Mouse (Mus musculus) liver, embryonic 12.5 days (tissue): ENCODE measurements around the gene Arntl. TPM values are rescaled to one million over a fixed set of nuclear protein-coding genes. Genes with fewer than 3 reads are reported as not detected.

Experiments
- ATAC-seq: fragments of 200-750 bp; cut with Nextera tagmentation; 2 replicates; pipeline ENCODE4 v1.8.0; 2017; ENCODE audit warnings: moderate number of reproducible peaks, mild to moderate bottlenecking, moderate library complexity
- H3K27ac ChIP-seq: fragments of 300-500 bp; sonication (generic); 2 replicates; pipeline ENCODE4 v1.5.1; 2016; ENCODE audit warnings: mild to moderate bottlenecking
- H3K27me3 ChIP-seq: fragments of 300-500 bp; sonication (generic); replicated peaks from 2 replicates; pipeline ENCODE4 v1.6.1; 2016; ENCODE audit warnings: mild to moderate bottlenecking, moderate library complexity
- H3K36me3 ChIP-seq: fragments of 300-500 bp; sonication (generic); 2 replicates; pipeline ENCODE4 v1.6.1; 2016; ENCODE audit warnings: mild to moderate bottlenecking, moderate library complexity
- H3K4me1 ChIP-seq: fragments of 300-500 bp; sonication (generic); 2 replicates; pipeline ENCODE4 v1.6.1; 2016
- H3K4me2 ChIP-seq: fragments of 300-500 bp; sonication (generic); 2 replicates; pipeline ENCODE4 v1.6.1; 2016; ENCODE audit warnings: mild to moderate bottlenecking, moderate library complexity
- H3K4me3 ChIP-seq: fragments of 300-500 bp; sonication (generic); 2 replicates; pipeline ENCODE4 v1.5.1; 2016; ENCODE audit warnings: mild to moderate bottlenecking, moderate library complexity
- H3K9ac ChIP-seq: fragments of 300-500 bp; sonication (generic); 2 replicates; pipeline ENCODE4 v1.6.1; 2016; ENCODE audit warnings: mild to moderate bottlenecking, moderate library complexity
- H3K9me3 ChIP-seq: fragments of 300-500 bp; sonication (generic); replicated peaks from 2 replicates; pipeline ENCODE4 v1.6.1; 2016; ENCODE audit warnings: mild to moderate bottlenecking, moderate library complexity
- WGBS: fragments of 180-500 bp; shearing (Covaris S2); methylation state at CpG from one replicate; pipeline ENCODE4 v1.1.7; 2016; ENCODE audit not compliant: insufficient replicate concordance; 5-methylcytosine and 5-hydroxymethylcytosine counted together
- polyA plus RNA-seq: library from polyadenylated mRNA; unstranded; fragments of >200 nt; fragmentation: Nextera tagmentation; extraction: Ambion mirVana; gene quantifications from 2 replicates; pipeline ENCODE4 v1.2.1, GENCODE M21; 2016

Arntl gene
- polyA plus RNA-seq, 1 experiment from 2014 or later = 5.4 TPM

DNA sequence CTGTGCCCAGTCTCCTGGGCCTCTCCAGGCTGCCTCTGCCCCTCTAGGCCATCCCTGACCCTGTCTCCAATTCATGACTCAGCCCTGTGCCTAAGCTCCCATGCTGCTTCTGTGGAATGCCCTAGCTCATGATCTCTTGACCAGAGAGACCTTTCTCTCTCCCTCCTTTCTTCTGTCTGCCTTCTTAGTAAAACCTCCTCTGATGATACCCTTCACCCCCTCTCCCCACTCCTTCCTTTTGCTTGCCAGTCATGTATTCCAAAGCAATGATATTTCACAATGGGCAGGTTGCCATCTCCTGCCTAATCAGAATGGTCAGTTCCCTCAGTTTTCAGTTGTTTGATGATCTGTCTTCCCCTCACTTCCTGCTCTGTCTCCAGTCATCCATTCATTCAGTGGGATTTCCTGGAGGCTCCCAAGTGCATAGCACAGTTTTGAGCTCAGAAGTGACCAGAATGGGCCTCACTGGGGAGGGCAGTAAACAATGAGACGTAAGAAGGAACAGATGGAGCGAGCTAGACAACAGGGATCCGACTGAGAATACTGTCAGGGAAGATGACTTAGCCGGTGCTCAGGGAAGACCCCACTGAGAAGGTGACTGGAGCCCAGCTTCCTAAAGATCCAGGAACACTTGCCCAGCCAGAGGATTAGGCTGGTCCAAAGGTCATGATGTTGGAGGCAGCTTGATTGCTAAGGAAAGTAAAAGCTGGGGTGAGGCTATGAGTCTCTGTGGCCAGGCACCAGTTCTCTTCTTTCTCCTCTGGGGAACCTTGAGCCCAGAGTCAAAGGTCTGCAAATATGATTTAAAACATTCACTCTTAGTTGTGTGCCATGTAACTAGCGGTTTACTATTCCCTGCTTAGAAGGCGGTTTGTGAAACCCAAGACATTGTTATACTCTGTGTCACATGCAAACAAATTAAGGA, 7.2 kb downstream of the Arntl start:
- Histone ChIP-seq H3K4me2 (no peak overlapping the region), H3K36me3 (no peaks in the 10 kb centered on the region), H3K27me3 (peaks cover 42% of the 10 kb centered on the region), H3K9me3 (no peaks in the 10 kb centered on the region), H3K27ac (no peak overlapping the region), H3K9ac (no peak overlapping the region), H3K4me3 (no peak overlapping the region), H3K4me1 (no peaks in the 10 kb centered on the region)
- 47% methylated on average over 6 of the region's 6 CpGs for WGBS
- no peak for ATAC-seq

DNA sequence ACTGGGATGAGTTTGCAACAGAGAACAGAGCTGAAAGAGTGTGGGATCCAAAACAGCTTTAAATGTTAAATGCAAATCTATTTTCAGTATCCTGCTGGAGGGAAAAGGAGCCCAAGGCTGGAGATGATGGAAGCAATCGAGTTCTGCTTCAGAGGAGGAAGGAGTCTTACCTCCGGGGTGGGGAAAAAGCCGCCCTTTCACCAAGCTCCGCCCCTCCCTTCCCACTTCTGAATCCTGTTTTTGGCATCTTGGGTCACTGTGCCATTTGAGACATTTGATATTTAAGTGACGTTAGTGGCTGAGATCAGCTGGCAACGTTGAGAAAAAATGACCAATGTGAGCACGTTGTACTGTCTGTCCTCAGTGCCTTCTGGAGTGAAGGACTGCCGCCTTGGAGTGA, 8.9 kb downstream of the Arntl start:
- H3K4me1 ChIP-seq = no peaks in the 10 kb centered on the region
- H3K4me2 ChIP-seq = no peak overlapping the region
- peaks cover 26% of the 10 kb centered on the region for H3K27me3 ChIP-seq
- no peak overlapping the region for H3K27ac ChIP-seq
- H3K9ac ChIP-seq = no peak overlapping the region
- H3K36me3 ChIP-seq = no peaks in the 10 kb centered on the region
- no peak for ATAC-seq
- 41% methylated on average over 8 of the region's 8 CpGs for WGBS
- H3K9me3 ChIP-seq = no peaks in the 10 kb centered on the region
- no peak overlapping the region for H3K4me3 ChIP-seq

DNA sequence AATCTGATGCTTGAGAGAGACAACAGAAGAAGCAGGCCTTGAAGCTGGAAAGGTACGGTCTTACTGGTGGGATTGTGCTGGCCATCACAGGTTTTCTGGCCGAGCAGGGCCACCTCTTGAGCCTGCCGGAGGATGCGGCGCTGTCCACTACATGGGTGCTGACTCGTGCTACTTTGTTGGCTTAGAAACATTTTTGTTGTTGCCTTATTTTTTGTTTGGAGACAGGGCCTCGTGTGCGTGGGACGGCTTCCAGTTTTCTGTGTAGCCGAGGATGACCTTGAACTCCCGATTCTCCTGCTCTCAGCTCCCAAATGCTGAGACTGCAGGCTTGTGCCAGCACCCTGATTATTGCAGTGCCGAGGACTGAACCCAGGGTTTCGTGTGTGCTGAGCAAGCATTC, 12.2 kb downstream of the Arntl start:
- H3K4me3 ChIP-seq = no peak overlapping the region
- H3K4me1 ChIP-seq = no peaks in the 10 kb centered on the region
- no peak overlapping the region for H3K27ac ChIP-seq
- no peak overlapping the region for H3K4me2 ChIP-seq
- ATAC-seq = no peak
- peaks cover 9% of the 10 kb centered on the region for H3K27me3 ChIP-seq
- no peaks in the 10 kb centered on the region for H3K9me3 ChIP-seq
- no peaks in the 10 kb centered on the region for H3K36me3 ChIP-seq
- WGBS = 57% methylated on average over 13 of the region's 13 CpGs
- H3K9ac ChIP-seq = no peak overlapping the region

DNA sequence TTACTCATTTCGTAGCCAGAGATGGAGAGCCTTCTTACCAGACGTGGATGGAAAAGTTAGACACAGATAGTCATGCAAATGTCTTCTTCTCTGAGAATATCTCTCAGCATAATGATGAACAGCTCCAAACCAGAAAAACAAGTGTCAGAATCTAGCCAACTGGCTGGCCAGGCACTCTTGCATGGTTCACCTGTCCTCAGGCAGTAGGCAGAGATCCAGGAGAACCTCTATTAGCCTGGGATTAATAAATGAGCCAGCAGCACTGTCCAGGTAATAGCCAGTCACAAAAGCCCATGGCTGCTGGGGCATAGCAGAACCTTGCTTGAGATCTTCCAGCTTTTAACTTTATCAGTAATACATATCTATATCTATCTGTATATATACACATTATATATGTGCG, 12.6 kb downstream of the Arntl start:
- no peaks in the 10 kb centered on the region for H3K4me1 ChIP-seq
- no peak overlapping the region for H3K4me2 ChIP-seq
- no peak overlapping the region for H3K27ac ChIP-seq
- no peak for ATAC-seq
- H3K4me3 ChIP-seq = no peak overlapping the region
- peaks cover 5% of the 10 kb centered on the region for H3K27me3 ChIP-seq
- WGBS = 62% methylated on average over 3 of the region's 3 CpGs
- H3K9me3 ChIP-seq = no peaks in the 10 kb centered on the region
- no peak overlapping the region for H3K9ac ChIP-seq
- no peaks in the 10 kb centered on the region for H3K36me3 ChIP-seq

DNA sequence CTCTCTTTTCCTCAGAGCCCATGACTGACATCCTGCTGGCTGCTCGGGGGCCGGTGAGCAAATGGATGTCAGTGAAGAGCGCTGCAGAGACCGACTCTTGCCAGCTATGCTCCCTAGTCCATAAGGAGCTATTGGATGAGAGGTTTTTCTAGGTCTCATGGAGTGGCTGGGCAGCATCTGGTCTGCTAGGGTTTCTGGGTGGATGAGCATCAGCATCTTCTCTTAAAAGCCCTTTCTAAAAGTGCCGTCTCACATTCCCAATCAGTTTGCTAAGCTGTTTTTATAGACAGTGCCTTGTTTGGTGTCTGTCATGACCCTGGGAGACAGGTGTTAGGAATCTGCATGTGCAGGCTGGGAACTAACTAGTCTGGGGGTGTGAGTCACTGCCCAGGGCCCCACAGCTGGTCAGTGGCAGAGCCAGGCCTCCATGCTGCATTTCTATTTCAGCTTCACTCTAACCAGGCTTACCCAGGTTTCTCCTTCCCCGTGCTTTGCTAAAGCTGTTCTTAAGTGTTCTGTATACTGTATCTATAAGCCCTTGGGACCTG, 13.5 kb downstream of the Arntl start:
- Histone ChIP-seq H3K4me3 (no peak overlapping the region), H3K9ac (no peak overlapping the region), H3K4me1 (no peaks in the 10 kb centered on the region), H3K9me3 (no peaks in the 10 kb centered on the region), H3K4me2 (no peak overlapping the region), H3K27ac (no peak overlapping the region), H3K36me3 (no peaks in the 10 kb centered on the region), H3K27me3 (no peaks in the 10 kb centered on the region; the same call in none of the 2 replicates)
- ATAC-seq = no peak
- 69% methylated on average over 6 of the region's 6 CpGs for WGBS

DNA sequence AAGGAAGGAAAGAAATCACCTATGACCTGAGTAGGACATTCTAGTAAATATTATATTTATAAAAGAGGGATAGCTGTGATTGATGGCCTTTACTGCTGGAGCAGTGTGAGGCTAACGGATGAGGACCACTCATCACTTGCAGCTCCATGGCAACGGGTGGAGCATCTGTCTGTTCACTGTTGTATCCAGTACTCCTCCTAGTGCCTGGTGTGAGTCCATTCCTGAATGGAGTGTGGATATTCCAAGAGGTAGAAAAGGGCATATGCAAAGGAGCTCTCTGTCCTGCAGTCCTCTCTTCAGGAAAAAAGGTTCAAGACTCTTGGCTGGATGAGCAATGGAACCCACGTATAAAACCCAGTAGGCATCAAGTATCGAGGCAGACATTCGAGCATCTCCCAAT, 15.6 kb downstream of the Arntl start:
- 71% methylated on average over 5 of the region's 5 CpGs for WGBS
- H3K4me2 ChIP-seq = no peak overlapping the region
- H3K4me3 ChIP-seq = no peak overlapping the region
- no peak overlapping the region for H3K27ac ChIP-seq
- H3K9ac ChIP-seq = no peak overlapping the region
- H3K4me1 ChIP-seq = no peaks in the 10 kb centered on the region
- H3K9me3 ChIP-seq = no peaks in the 10 kb centered on the region
- H3K27me3 ChIP-seq = no peaks in the 10 kb centered on the region
- no peaks in the 10 kb centered on the region for H3K36me3 ChIP-seq
- no peak for ATAC-seq

DNA sequence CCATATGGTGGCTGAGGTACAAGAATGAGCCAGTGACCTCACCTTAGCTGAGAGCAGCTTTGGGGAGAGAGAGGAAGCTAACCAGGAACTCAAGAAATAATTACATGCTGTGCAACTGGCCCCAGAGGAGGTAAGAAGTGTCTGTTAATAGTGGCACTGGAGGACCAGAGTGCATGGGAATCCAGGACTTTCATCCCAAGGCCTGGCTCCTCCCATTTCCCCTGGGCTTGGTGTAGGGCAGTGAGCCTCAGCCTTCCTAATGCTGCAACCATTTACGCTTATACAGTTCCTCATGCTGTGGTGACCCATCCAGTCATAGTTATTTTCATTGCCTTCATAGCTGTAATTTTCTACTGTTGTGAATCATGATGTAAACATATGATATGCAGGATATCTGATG, 17.4 kb downstream of the Arntl start:
- no peak overlapping the region for H3K4me2 ChIP-seq
- H3K27me3 ChIP-seq = no peaks in the 10 kb centered on the region
- WGBS = 62% methylated on average over 1 of the region's 1 CpGs
- H3K36me3 ChIP-seq = no peaks in the 10 kb centered on the region
- H3K27ac ChIP-seq = no peak overlapping the region
- H3K4me3 ChIP-seq = no peak overlapping the region
- no peaks in the 10 kb centered on the region for H3K4me1 ChIP-seq
- no peak for ATAC-seq
- H3K9me3 ChIP-seq = no peaks in the 10 kb centered on the region
- no peak overlapping the region for H3K9ac ChIP-seq

DNA sequence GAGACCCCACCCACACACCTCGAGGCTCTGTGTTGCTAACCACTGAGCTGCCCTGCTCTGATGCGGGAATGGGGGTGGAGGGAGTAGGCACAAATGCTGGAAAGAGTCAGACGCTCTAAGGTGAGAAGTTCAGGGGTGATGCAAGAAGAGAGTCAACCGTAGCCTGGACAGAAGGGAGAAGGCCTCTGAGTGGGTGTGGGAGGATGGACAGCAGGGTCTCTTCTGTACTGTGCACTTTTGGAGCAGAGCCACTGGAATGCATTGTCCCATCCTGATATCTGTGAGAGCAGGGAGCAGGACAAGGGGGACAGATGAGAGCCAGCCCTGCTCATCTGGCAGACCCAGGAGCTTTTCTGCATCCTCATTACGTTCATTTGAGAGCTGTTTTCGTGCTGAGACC, 21.2 kb downstream of the Arntl start:
- H3K36me3 ChIP-seq = no peaks in the 10 kb centered on the region
- H3K9ac ChIP-seq = no peak overlapping the region
- H3K27me3 ChIP-seq = no peaks in the 10 kb centered on the region
- H3K9me3 ChIP-seq = no peaks in the 10 kb centered on the region
- H3K27ac ChIP-seq = no peak overlapping the region
- H3K4me3 ChIP-seq = no peak overlapping the region
- no peaks in the 10 kb centered on the region for H3K4me1 ChIP-seq
- ATAC-seq = no peak
- 51% methylated on average over 6 of the region's 6 CpGs for WGBS
- no peak overlapping the region for H3K4me2 ChIP-seq

DNA sequence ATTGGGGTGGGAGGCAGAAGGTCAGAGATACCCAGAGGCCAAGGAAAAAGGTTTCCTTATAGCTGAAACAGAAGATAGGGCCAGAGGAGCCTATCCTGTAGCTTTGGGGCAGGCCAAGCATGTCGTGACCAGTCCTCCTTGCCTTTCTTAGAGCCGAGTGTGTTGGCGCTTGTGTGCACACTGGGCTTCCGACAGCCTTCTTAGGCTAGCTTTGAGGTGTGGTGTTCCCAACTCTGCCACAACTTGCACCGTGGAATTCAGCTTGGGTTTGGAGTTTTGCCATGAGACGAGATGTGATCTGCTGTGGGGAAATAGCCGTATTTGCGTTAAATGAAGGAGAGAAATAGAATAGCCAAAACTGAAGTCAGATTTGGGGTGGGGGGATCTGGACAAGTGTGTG, 28.9 kb downstream of the Arntl start:
- Histone ChIP-seq H3K27ac (no peak overlapping the region), H3K4me3 (no peak overlapping the region), H3K36me3 (no peaks in the 10 kb centered on the region), H3K9me3 (no peaks in the 10 kb centered on the region), H3K4me1 (0 out of 2 replicates have a peak, but pooled peaks cover 8% of the 10 kb centered on the region), H3K27me3 (no peaks in the 10 kb centered on the region), H3K4me2 (no peak overlapping the region), H3K9ac (no peak overlapping the region)
- no peak for ATAC-seq
- 73% methylated on average over 8 of the region's 8 CpGs for WGBS

DNA sequence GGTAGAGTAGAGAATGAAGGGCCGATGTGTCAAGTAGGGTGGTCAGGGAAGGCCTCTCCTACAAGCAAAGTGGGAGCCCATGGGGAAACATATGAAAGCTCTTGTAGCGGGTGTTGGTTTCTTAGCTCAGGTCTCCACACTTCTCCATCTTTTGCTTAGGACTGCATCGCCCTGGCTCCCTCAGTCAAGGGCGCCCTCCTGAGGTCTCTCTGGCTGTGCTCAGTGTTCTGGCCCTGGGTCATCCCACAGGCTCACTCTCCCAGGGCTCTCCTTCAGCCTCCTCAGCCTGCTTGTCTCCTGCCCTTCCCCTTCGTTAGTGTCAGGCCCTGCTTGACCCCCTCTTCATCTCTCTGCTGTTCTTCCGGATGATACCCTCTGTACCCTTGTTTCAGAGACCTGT, 31.1 kb downstream of the Arntl start:
- no peaks in the 10 kb centered on the region for H3K27me3 ChIP-seq
- H3K36me3 ChIP-seq = no peaks in the 10 kb centered on the region
- no peak for ATAC-seq
- no peak overlapping the region for H3K9ac ChIP-seq
- 60% methylated on average over 6 of the region's 6 CpGs for WGBS
- no peak overlapping the region for H3K4me3 ChIP-seq
- no peak overlapping the region for H3K4me2 ChIP-seq
- H3K9me3 ChIP-seq = no peaks in the 10 kb centered on the region
- 0 out of 2 replicates have a peak, but pooled peaks cover 8% of the 10 kb centered on the region for H3K4me1 ChIP-seq
- H3K27ac ChIP-seq = no peak overlapping the region

DNA sequence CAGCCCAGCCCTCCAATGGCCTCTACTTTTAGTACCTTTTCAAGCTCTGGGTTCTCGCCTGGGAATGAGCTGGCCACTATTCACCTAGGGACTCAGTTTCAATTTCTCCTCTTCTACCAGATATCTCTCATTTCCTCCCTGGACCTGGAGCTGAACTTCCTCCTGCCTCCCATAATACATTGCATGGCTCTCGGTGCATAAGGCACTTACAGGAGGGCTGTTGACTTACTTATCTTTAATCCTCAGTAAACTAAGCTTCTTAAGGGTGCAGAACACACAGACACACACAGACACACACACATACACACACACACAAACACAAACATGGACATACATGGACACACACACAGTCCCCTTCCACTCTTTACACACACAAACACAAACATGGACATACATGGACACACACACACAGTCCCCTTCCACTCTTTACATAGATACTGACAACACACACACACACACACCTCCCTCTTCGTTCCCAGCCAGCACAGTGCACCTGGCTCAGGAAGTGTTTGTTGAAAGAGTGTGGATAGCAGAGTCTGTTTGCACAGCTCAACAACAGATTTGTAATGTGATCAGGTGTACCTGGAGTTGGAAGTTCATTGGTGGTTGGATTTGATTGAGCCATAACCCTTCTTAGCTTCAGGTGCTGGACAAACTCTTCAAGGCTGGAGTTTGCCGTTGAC, 32.3 kb downstream of the Arntl start:
- no peak overlapping the region for H3K4me3 ChIP-seq
- no peak overlapping the region for H3K27ac ChIP-seq
- WGBS = 50% methylated on average over 4 of the region's 4 CpGs
- peak; percentile 44; the same call in 1 of the 2 replicates for ATAC-seq
- H3K9ac ChIP-seq = no peak overlapping the region
- no peaks in the 10 kb centered on the region for H3K27me3 ChIP-seq
- no peaks in the 10 kb centered on the region for H3K9me3 ChIP-seq
- 0 out of 2 replicates have a peak, but pooled peaks cover 8% of the 10 kb centered on the region for H3K4me1 ChIP-seq
- H3K4me2 ChIP-seq = no peak overlapping the region
- no peaks in the 10 kb centered on the region for H3K36me3 ChIP-seq

DNA sequence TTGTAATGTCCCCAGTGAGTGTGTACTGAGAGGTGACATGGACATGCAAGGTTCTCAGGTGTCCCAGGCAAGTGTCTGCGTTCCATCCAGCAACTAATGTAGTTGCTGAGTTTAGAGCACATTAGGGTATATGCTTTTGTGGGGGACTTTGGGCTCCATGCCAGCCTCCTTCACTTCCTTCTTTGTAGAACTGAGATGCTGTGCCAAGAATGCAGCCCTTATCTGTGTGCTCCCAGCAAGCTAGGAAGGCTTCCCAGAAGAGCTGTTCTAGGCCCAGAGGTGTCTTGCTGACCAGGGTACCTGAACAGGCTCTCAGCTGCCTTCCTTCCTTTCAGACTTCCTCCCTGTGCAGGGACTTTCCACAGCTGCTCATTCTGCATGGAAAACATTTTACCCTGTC, 33.2 kb downstream of the Arntl start:
- H3K9me3 ChIP-seq = no peaks in the 10 kb centered on the region
- 72% methylated on average over 1 of the region's 1 CpGs for WGBS
- H3K27ac ChIP-seq = no peak overlapping the region

More for the DNA sequence above, 33.2 kb downstream of the Arntl start:
- Histone ChIP-seq H3K9ac (no peak overlapping the region), H3K4me3 (no peak overlapping the region), H3K4me2 (no peak overlapping the region), H3K4me1 (0 out of 2 replicates have a peak, but pooled peaks cover 8% of the 10 kb centered on the region), H3K36me3 (no peaks in the 10 kb centered on the region), H3K27me3 (no peaks in the 10 kb centered on the region)
- no peak for ATAC-seq
